Mouse (Mus musculus) cerebellum, adult 9-10 months (tissue): ENCODE measurements around the gene Ear14.

Experiments
- DNase-seq: peaks from one replicate; pipeline ENCODE4 v3.0.0; 2022

The Ear14 gene

GRCm38 (mm10) chr14:51253569-51253968 is 50.4 kb downstream of the Ear14 start:
- DNase-seq = no peak
